ENCODE assay signal across 8 mouse cellular contexts in the genomic region with DNA sequence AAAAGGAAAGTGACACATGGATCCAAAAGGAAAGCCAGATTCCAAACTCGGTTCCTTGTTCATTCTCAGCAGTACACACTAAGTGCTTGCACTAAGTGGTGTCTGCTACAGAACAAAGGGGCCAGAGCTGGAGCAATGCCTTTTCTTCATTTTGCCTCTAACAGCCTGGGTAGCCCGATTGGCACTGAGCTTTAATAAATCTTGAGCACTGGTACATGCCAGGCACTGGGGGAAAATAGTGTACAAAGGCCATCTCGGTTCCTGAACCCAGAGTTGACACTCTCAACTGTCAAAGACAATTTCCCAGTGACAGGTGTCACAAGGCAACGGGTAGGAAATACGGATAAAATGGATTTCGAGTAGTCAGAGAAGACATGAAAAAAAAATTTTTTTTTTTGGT. TPM values are rescaled to one million over a fixed set of nuclear protein-coding genes. Genes with fewer than 3 reads are reported as not detected.
A peak's percentile ranks its signal among the peaks of the same experiment; 100 is the strongest.
DNase-seq lines count a peak whose midpoint lies in the region; ATAC-seq and TF ChIP-seq lines count a peak whose summit lies in the region.

No protein-coding gene starts in this region.

- peak overlapping the region; percentile 73 for H3K4me2 ChIP-seq in forebrain, embryonic 15.5 days (replicated peaks)

- H3K4me3 ChIP-seq in G1E (ENCODE audit: low read depth, low read length) (peak overlapping the region; percentile 99), macrophage (ENCODE audit: inconsistent target) (peak overlapping the region; percentile 49)
- H3K4me3 ChIP-seq in forebrain, embryonic 15.5 days: peak overlapping the region; percentile 79

- peak; percentile 29 to 40 for DNase-seq in cerebellum, postnatal 10 days
- DNase-seq in G1E (ENCODE audit: low spot score): no peak
- peak; percentile 42 for DNase-seq in kidney, adult 18-20 months
- no peak for DNase-seq in T-cell, adult 2 months (ENCODE audit: low spot score)
- no peak for DNase-seq in layer of hippocampus, postnatal 25 days (ENCODE audit: extremely low spot score in 1 of 2, low spot score in 1 of 2)

- no peak for ATAC-seq in cerebellum, adult (ENCODE audit: insufficient number of reproducible peaks, low FRiP score, low TSS enrichment)
- no peak for ATAC-seq in G1E (ENCODE audit: extremely low read depth, insufficient number of reproducible peaks, low FRiP score, poor library complexity, severe bottlenecking)
- ATAC-seq in forebrain, embryonic 15.5 days (replicated peaks): peak; percentile 6; the same call in 1 of the 2 replicates

- no peaks in the 10 kb centered on the region for H3K27me3 ChIP-seq in G1E (ENCODE audit: insufficient read depth, low read length)
- H3K27me3 ChIP-seq in forebrain, embryonic 15.5 days: no peaks in the 10 kb centered on the region

- H3K36me3 ChIP-seq in G1E (replicated peaks) (peaks cover 21% of the 10 kb centered on the region), macrophage (ENCODE audit: inconsistent target) (peaks cover 15% of the 10 kb centered on the region)
- peaks cover 11% of the 10 kb centered on the region for H3K36me3 ChIP-seq in forebrain, embryonic 15.5 days

- peaks cover 40% of the 10 kb centered on the region for H3K79me2 ChIP-seq in macrophage (ENCODE audit: inconsistent target)

- H3K9me3 ChIP-seq in G1E (replicated peaks): peaks cover 9% of the 10 kb centered on the region
- H3K9me3 ChIP-seq in forebrain, embryonic 15.5 days: no peaks in the 10 kb centered on the region

- H3K9ac ChIP-seq in forebrain, embryonic 15.5 days (replicated peaks): peak overlapping the region; percentile 63

- TF ChIP-seq CTCF in G1E (IDR thresholded peaks at IDR 0.05; ENCODE audit: low read depth, low read length): no peak

- WGBS in forebrain, embryonic 15.5 days: 44% methylated on average over 6 of the region's 6 CpGs
- 87% methylated on average over 6 of the region's 6 CpGs for WGBS in macrophage (ENCODE audit: missing documents)

- peak overlapping the region; percentile 90 for H3K27ac ChIP-seq in forebrain, embryonic 15.5 days (replicated peaks)
- peak overlapping the region; percentile 75 for H3K27ac ChIP-seq in macrophage

- peaks cover 32% of the 10 kb centered on the region for H3K4me1 ChIP-seq in G1E (ENCODE audit: insufficient read depth, low read depth, low read length)
- peaks cover 24% of the 10 kb centered on the region for H3K4me1 ChIP-seq in forebrain, embryonic 15.5 days

RNA-seq across cellular contexts. Expression of gene Mtch2, which starts 0.8 kb away (rescaled TPM):
- total RNA-seq in G1E (2014; fragmentation: Nextera tagmentation): 142 and 174 TPM in 2 replicates
- total RNA-seq in G1E (2017): 226 and 233 TPM in 2 replicates
- polyA plus RNA-seq in G1E (2012): 11.3 and 11.8 TPM in 2 replicates
- 266 and 283 TPM in 2 replicates for polyA plus RNA-seq in forebrain, embryonic 15.5 days (2015; fragmentation: Nextera tagmentation; extraction: Ambion mirVana)
- total RNA-seq in macrophage (2018; cell fraction: chromatin; rRNA removed): 100 to 1,000 TPM in 21 of 26 experiments, 10 to 100 TPM in 5; 54.6 to 183 (median 126) TPM
- total RNA-seq in macrophage (2018; cell fraction: cytosol; rRNA removed): 100 to 1,000 TPM in 9 of 26 experiments, 10 to 100 TPM in 17; 79.1 to 113 (median 93.9) TPM
- total RNA-seq in macrophage (2018; cell fraction: nucleus; rRNA removed): 100 to 1,000 TPM in 12 of 26 experiments, 10 to 100 TPM in 14; 51.8 to 170 (median 97.6) TPM
- polyA plus RNA-seq in macrophage (2018): 83.8 to 94.4 TPM (median 87.4 TPM) in 3 replicates
- total RNA-seq in layer of hippocampus, postnatal 25 days (2021): 100 to 1,000 TPM; 116 to 124 TPM

RNA-seq across cellular contexts. Expression of gene C1qtnf4, which starts 39.5 kb away (rescaled TPM):
- total RNA-seq in G1E (2014; fragmentation: Nextera tagmentation): not detected in 2 replicates
- total RNA-seq in G1E (2017): 0.16 TPM in 1 of 2 replicates, not detected in the other
- polyA plus RNA-seq in G1E (2012): not detected in 2 replicates
- polyA plus RNA-seq in forebrain, embryonic 15.5 days (2015; fragmentation: Nextera tagmentation; extraction: Ambion mirVana): 68.5 and 70.6 TPM in 2 replicates
- total RNA-seq in macrophage (2018; cell fraction: chromatin; rRNA removed): not detected
- not detected for total RNA-seq in macrophage (2018; cell fraction: cytosol; rRNA removed)
- total RNA-seq in macrophage (2018; cell fraction: nucleus; rRNA removed): not detected
- polyA plus RNA-seq in macrophage (2018): not detected in 3 replicates
- total RNA-seq in layer of hippocampus, postnatal 25 days (2021): 100 to 1,000 TPM; 209 to 222 TPM

RNA-seq across cellular contexts. Expression of gene Kbtbd4, which starts 58.4 kb away (rescaled TPM):
- total RNA-seq in G1E (2014; fragmentation: Nextera tagmentation) (18.2 and 21.4 TPM in 2 replicates), G1E (2017) (31.8 and 35.5 TPM in 2 replicates)
- polyA plus RNA-seq in G1E (2012) (4.0 and 6.6 TPM in 2 replicates), macrophage (2018) (11.7 to 17.7 TPM (median 14.4 TPM) in 3 replicates)
- polyA plus RNA-seq in forebrain, embryonic 15.5 days (2015; fragmentation: Nextera tagmentation; extraction: Ambion mirVana): 58.7 and 63.8 TPM in 2 replicates
- total RNA-seq in macrophage (2018; cell fraction: chromatin; rRNA removed): 10 to 100 TPM in 14 of 26 experiments, 1 to 10 TPM in 11, under 1 TPM in 1; 0.82 to 24.8 (median 12.2) TPM
- total RNA-seq in macrophage (2018; cell fraction: cytosol; rRNA removed): 10 to 100 TPM in 22 of 26 experiments, 1 to 10 TPM in 4; 5.5 to 18.9 (median 14.1) TPM
- 10 to 100 TPM in 17 of 26 experiments, 1 to 10 TPM in 9; 3.5 to 23.2 (median 13.0) TPM for total RNA-seq in macrophage (2018; cell fraction: nucleus; rRNA removed)
- total RNA-seq in layer of hippocampus, postnatal 25 days (2021): 10 to 100 TPM; 32.5 to 43.0 TPM

RNA-seq across cellular contexts. Expression of gene Ndufs3, which starts 58.5 kb away (rescaled TPM):
- total RNA-seq in G1E (2014; fragmentation: Nextera tagmentation): 106 and 132 TPM in 2 replicates
- 131 and 165 TPM in 2 replicates for total RNA-seq in G1E (2017)
- 86.8 and 94.6 TPM in 2 replicates for polyA plus RNA-seq in G1E (2012)
- 213 and 219 TPM in 2 replicates for polyA plus RNA-seq in forebrain, embryonic 15.5 days (2015; fragmentation: Nextera tagmentation; extraction: Ambion mirVana)
- total RNA-seq in macrophage (2018; cell fraction: chromatin; rRNA removed): 10 to 100 TPM in 25 of 26 experiments, 1 to 10 TPM in 1; 9.7 to 88.8 (median 48.3) TPM
- 100 to 1,000 TPM in 12 of 26 experiments, 10 to 100 TPM in 14; 68.1 to 131 (median 98.3) TPM for total RNA-seq in macrophage (2018; cell fraction: cytosol; rRNA removed)
- total RNA-seq in macrophage (2018; cell fraction: nucleus; rRNA removed): 10 to 100 TPM; 19.6 to 91.0 (median 53.1) TPM
- 67.4 to 116 TPM (median 113 TPM) in 3 replicates for polyA plus RNA-seq in macrophage (2018)
- total RNA-seq in layer of hippocampus, postnatal 25 days (2021): 100 to 1,000 TPM; 219 to 254 TPM

Comparison
In these comparisons a context has a peak if more than half of its experiments do, and no peak if none do; other contexts are left out.
1. DNase-seq: peak in cerebellum, postnatal 10 days (2 of 2) and kidney, adult 18-20 months (single experiment); none in G1E (single experiment), T-cell, adult 2 months (single experiment) and layer of hippocampus, postnatal 25 days (0 of 2).
2. H3K4me3 ChIP-seq: peak in every context shown above with its lines; median percentile 99 in G1E; 79 in forebrain, embryonic 15.5 days; 49 in macrophage.
3. RNA of gene C1qtnf4, which starts 39.5 kb away (polyA plus RNA-seq): 68.5 to 70.6 TPM in forebrain, embryonic 15.5 days; not detected in G1E and not detected in macrophage; every median in the first group is over 10 times any median in the second.